Mouse (Mus musculus) small intestine, adult 2 months (tissue): ENCODE measurements around the gene Btbd35f30. TPM values are rescaled to one million over a fixed set of nuclear protein-coding genes. Genes with fewer than 3 reads are reported as not detected.
"Not testable (repeated sequence)": the region's sequence is repeated elsewhere in the genome, so short reads cannot be mapped to it uniquely, and the experiment has no call there.

Source experiments
- H3K27ac ChIP-seq: fragments of 200-500 bp; 2 replicates; pipeline ENCODE4 v1.5.1; 2012; ENCODE audit warnings: low read depth, low read length, control low read depth, inconsistent platforms; ENCODE audit not compliant: insufficient read depth
- H3K27me3 ChIP-seq: fragments of 200-500 bp; 2 replicates; pipeline ENCODE4 v1.6.1; 2012; ENCODE audit warnings: mild to moderate bottlenecking, moderate library complexity, low read length, inconsistent platforms; ENCODE audit not compliant: control insufficient read depth, insufficient read depth
- H3K36me3 ChIP-seq: fragments of 200-500 bp; 2 replicates; pipeline ENCODE4 v1.6.1; 2012; ENCODE audit warnings: mild to moderate bottlenecking, low read length, control low read depth, inconsistent platforms; ENCODE audit not compliant: control insufficient read depth, insufficient read depth
- H3K4me1 ChIP-seq: fragments of 200-500 bp; 2 replicates; pipeline ENCODE4 v1.6.1; 2012; ENCODE audit warnings: low read length, inconsistent platforms, mixed read lengths; ENCODE audit not compliant: control insufficient read depth, insufficient read depth, insufficient read length
- H3K4me3 ChIP-seq: fragments of 200-500 bp; 2 replicates; pipeline ENCODE4 v1.5.1; 2012; ENCODE audit warnings: low read depth, mild to moderate bottlenecking, control low read depth, inconsistent platforms, low read length, moderate library complexity
- WGBS: fragments of 180-500 bp; shearing (Covaris S2); methylation state at CpG from one replicate; pipeline ENCODE4 v1.1.7; 2018; 5-methylcytosine and 5-hydroxymethylcytosine counted together
- polyA plus RNA-seq: library from polyadenylated mRNA; depleted of rRNA; stranded (reverse); fragments of >200 nt; gene quantifications from 2 replicates; pipeline ENCODE4 v1.2.3, GENCODE M21; 2012; rRNA removed

Btbd35f30 gene
- not detected in 2 replicates for polyA plus RNA-seq

DNA sequence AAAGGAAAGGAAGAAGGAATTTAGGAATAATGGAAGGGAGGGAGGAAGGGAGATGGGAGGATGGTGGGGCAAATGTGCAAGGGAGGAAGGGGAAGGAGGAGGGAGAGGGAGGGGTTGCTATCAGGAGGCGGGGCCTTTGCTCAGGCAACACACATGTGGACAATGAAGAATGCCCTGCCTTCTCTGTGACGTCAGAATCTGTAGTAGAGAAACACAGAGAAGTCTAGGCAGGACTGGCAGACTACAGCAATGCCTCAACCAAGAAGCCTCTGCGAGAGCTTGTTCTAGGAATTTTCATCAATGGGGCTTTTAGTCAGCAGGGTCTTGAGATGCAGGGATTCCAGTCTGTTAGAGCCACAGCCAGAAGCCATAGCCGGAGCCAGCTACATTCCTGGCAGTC lies at the start of gene Btbd35f30:
Gene Btbd35f30 (plus strand): TSS at position 301 of the 400 bp plus-strand sequence.
- H3K4me1 ChIP-seq, H3K36me3 ChIP-seq, H3K4me3 ChIP-seq, H3K27me3 ChIP-seq, H3K27ac ChIP-seq: not testable (repeated sequence)
- no CpG with 5 or more reads among the region's 4 CpGs for WGBS

DNA sequence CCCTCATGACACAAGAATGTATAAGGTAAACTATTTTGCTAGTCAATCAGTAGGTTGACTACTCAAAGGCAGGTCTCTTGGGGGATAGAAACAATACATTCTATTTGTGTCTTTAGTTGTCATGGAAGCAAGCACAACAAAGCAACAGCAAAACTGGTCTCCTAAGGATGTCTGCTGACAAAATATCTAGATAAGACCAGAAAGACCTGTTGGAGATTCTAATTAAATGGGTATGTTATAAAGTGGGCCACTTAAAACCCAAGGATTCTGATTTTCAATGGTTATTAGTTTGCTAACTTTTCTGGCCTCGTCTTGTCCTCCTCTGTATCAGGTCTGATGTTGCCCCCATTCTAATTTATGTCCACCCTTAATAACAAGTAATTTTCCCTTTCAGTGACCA lies 47.0 kb downstream of the Btbd35f30 start, which contains the start of gene Gm21789:
Gene Gm21789 (plus strand): TSS at position 301 of the 400 bp plus-strand sequence.
- not testable (repeated sequence) for H3K27ac ChIP-seq, H3K4me3 ChIP-seq, H3K27me3 ChIP-seq, H3K4me1 ChIP-seq, H3K36me3 ChIP-seq
- no CpG with 5 or more reads among the region's 1 CpGs for WGBS

Other genes starting within 250 kb of the Btbd35f30 start
- not detected in 2 replicates for gene Gm5926, start 243.9 kb upstream of the Btbd35f30 start, polyA plus RNA-seq
- gene Btbd35f21, start 168.5 kb upstream of the Btbd35f30 start, polyA plus RNA-seq: not detected in 2 replicates
- gene Gm21789, start 47.1 kb downstream of the Btbd35f30 start, polyA plus RNA-seq: not detected in 2 replicates
- not detected in 2 replicates for gene Btbd35f5, start 79.3 kb downstream of the Btbd35f30 start, polyA plus RNA-seq